Mouse (Mus musculus): ENCODE data around the gene Smyd2. TPM values are rescaled to one million over a fixed set of nuclear protein-coding genes. Genes with fewer than 3 reads are reported as not detected.

Gene Smyd2
- total RNA-seq, 2 experiments from 2014 or later, result 74.3 to 80.3 TPM

GRCm38 (mm10) chr1:189876162-189876561 lies 46.0 kb downstream of the Smyd2 start:
- no peak for DNase-seq (ENCODE audit: low spot score in 2 of 2)

- DNase-seq (ENCODE audit: low spot score in 2 of 2), result no peak
These were observed 46.7 kb downstream of the Smyd2 start for GRCm38 (mm10) chr1:189875439-189875861.

- no peak for DNase-seq (ENCODE audit: low spot score in 2 of 2)
These were observed 48.6 kb downstream of the Smyd2 start for GRCm38 (mm10) chr1:189873591-189873990.

- no peak for DNase-seq (ENCODE audit: low spot score in 2 of 2)
These were observed 50.1 kb downstream of the Smyd2 start for GRCm38 (mm10) chr1:189872050-189872449.

GRCm38 (mm10) chr1:189871625-189872024 lies 50.5 kb downstream of the Smyd2 start:
- DNase-seq (ENCODE audit: low spot score in 2 of 2), result no peak

GRCm38 (mm10) chr1:189870539-189870938 lies 51.6 kb downstream of the Smyd2 start:
- no peak for DNase-seq (ENCODE audit: low spot score in 2 of 2)

GRCm38 (mm10) chr1:189869651-189870270 lies 52.4 kb downstream of the Smyd2 start:
- DNase-seq (ENCODE audit: low spot score in 2 of 2), result no peak

GRCm38 (mm10) chr1:189868036-189868435 lies 54.1 kb downstream of the Smyd2 start:
- no peak for DNase-seq (ENCODE audit: low spot score in 2 of 2)

- DNase-seq (ENCODE audit: low spot score in 2 of 2), result no peak
These were observed 54.7 kb downstream of the Smyd2 start for GRCm38 (mm10) chr1:189867497-189867896.

- DNase-seq (ENCODE audit: low spot score in 2 of 2), result no peak
These were observed 55.1 kb downstream of the Smyd2 start for GRCm38 (mm10) chr1:189867034-189867433.

- no peak for DNase-seq (ENCODE audit: low spot score in 2 of 2)
These were observed 55.5 kb downstream of the Smyd2 start for GRCm38 (mm10) chr1:189866621-189867020.

GRCm38 (mm10) chr1:189864846-189865560 lies 57.2 kb downstream of the Smyd2 start:
- DNase-seq (ENCODE audit: low spot score in 2 of 2), result no peak

GRCm38 (mm10) chr1:189864301-189864700 lies 57.9 kb downstream of the Smyd2 start:
- no peak for DNase-seq (ENCODE audit: low spot score in 2 of 2)

GRCm38 (mm10) chr1:189863727-189864126 lies 58.4 kb downstream of the Smyd2 start:
- no peak for DNase-seq (ENCODE audit: low spot score in 2 of 2)

- DNase-seq (ENCODE audit: low spot score in 2 of 2), result no peak
These were observed 61.2 kb downstream of the Smyd2 start for GRCm38 (mm10) chr1:189860942-189861315.

GRCm38 (mm10) chr1:189860112-189860941 lies 61.8 kb downstream of the Smyd2 start:
- no peak for DNase-seq (ENCODE audit: low spot score in 2 of 2)

GRCm38 (mm10) chr1:189858377-189858776 lies 63.8 kb downstream of the Smyd2 start:
- DNase-seq (ENCODE audit: low spot score in 2 of 2), result no peak

- no peak for DNase-seq (ENCODE audit: low spot score in 2 of 2)
These were observed 66.4 kb downstream of the Smyd2 start for GRCm38 (mm10) chr1:189855739-189856138.

GRCm38 (mm10) chr1:189854646-189855045 lies 67.5 kb downstream of the Smyd2 start:
- DNase-seq (ENCODE audit: low spot score in 2 of 2), result no peak

- DNase-seq (ENCODE audit: low spot score in 2 of 2), result no peak
These were observed 69.7 kb downstream of the Smyd2 start for GRCm38 (mm10) chr1:189852456-189852855.

GRCm38 (mm10) chr1:189852051-189852450 lies 70.1 kb downstream of the Smyd2 start:
- no peak for DNase-seq (ENCODE audit: low spot score in 2 of 2)

GRCm38 (mm10) chr1:189849550-189849949 lies 72.6 kb downstream of the Smyd2 start:
- DNase-seq (ENCODE audit: low spot score in 2 of 2), result no peak

All from layer of hippocampus, adult 18-20 months (tissue).